23 mouse cellular contexts compared by ENCODE assay signal in the genomic region with DNA sequence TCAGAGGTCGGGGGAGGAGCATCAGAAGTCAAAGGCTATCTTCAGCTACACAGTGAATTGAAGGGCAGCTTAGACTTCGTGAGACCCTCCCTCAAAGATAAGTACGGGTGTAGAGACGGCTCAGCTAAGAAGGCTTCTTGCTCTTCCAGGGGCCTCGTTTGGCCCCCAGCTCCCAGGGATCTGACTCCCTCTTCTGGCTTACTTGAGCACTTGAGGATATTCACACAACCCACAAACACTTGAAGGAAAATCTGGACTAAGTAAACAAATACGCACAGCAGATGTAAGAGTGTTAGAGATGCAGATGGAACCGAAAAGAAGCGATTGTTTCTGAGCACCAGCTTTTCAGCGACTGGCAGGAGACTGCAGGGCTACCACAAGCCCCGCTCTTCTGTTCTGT. TPM values are rescaled to one million over a fixed set of nuclear protein-coding genes. Genes with fewer than 3 reads are reported as not detected.
A peak's percentile ranks its signal among the peaks of the same experiment; 100 is the strongest.
DNase-seq lines count a peak whose midpoint lies in the region; ATAC-seq and TF ChIP-seq lines count a peak whose summit lies in the region.
"Had no signal": no experiment of that assay in that cellular context is flagged by ENCODE, and none has a peak within 500 bp of the region (broad histone marks: within the 10 kb centered on the region; RNA-seq: fewer than 3 reads in every experiment).

No protein-coding gene starts in this region.

- H3K9ac ChIP-seq in heart, embryonic 12.5 days: 0 out of 2 replicates have a peak overlapping the region, but pooled peaks have one; percentile 37
- no peak overlapping the region for H3K9ac ChIP-seq in lung, embryonic 14.5 days
- no peak overlapping the region for H3K9ac ChIP-seq in liver, embryonic 13.5 days
- H3K9ac ChIP-seq: embryonic facial prominence, embryonic 13.5 days; forebrain, embryonic 15.5 days; hindbrain, embryonic 15.5 days; intestine, embryonic 15.5 days; lung, embryonic 15.5 days; midbrain, embryonic 12.5 days; neural tube, embryonic 13.5 days had no signal

- TF ChIP-seq CTCF in lung, embryonic 14.5 days (IDR thresholded peaks at IDR 0.05; ENCODE audit: low read depth): no peak
- TF ChIP-seq CTCF in lung, adult 2 months (IDR thresholded peaks at IDR 0.05; ENCODE audit: insufficient read depth, low read length): no peak

- no peak for TF ChIP-seq POLR2A in lung, adult 2 months (IDR thresholded peaks at IDR 0.05; ENCODE audit: borderline replicate concordance, extremely low read depth, low read depth, low read length)

- H3K9me3 ChIP-seq in heart, embryonic 12.5 days (replicated peaks): no peaks in the 10 kb centered on the region
- no peaks in the 10 kb centered on the region for H3K9me3 ChIP-seq in lung, embryonic 14.5 days (ENCODE audit: low read depth, low read length)
- H3K9me3 ChIP-seq in liver, embryonic 13.5 days (replicated peaks): 0 out of 2 replicates have a peak, but pooled peaks cover 3% of the 10 kb centered on the region
- H3K9me3 ChIP-seq: embryonic facial prominence, embryonic 13.5 days; forebrain, embryonic 15.5 days; hindbrain, embryonic 15.5 days; intestine, embryonic 15.5 days; lung, embryonic 15.5 days; midbrain, embryonic 12.5 days had no signal

- H3K4me2 ChIP-seq in heart, embryonic 12.5 days: no peak overlapping the region
- H3K4me2 ChIP-seq in lung, embryonic 14.5 days: no peak overlapping the region
- H3K4me2 ChIP-seq in liver, embryonic 13.5 days: no peak overlapping the region
- H3K4me2 ChIP-seq: embryonic facial prominence, embryonic 13.5 days; forebrain, embryonic 15.5 days; hindbrain, embryonic 15.5 days; intestine, embryonic 15.5 days; lung, embryonic 15.5 days; midbrain, embryonic 12.5 days; neural tube, embryonic 13.5 days had no signal

- H3K4me1 ChIP-seq in heart, embryonic 12.5 days (replicated peaks): peaks cover 9% of the 10 kb centered on the region; the same call in 1 of the 2 replicates
- no peaks in the 10 kb centered on the region for H3K4me1 ChIP-seq in lung, embryonic 14.5 days (ENCODE audit: insufficient read depth)
- H3K4me1 ChIP-seq in lung, adult 2 months (ENCODE audit: control insufficient read depth, insufficient read depth, low read length): no peaks in the 10 kb centered on the region; the same call in 1 of the 2 replicates
- peaks cover 36% of the 10 kb centered on the region for H3K4me1 ChIP-seq in liver, embryonic 13.5 days (replicated peaks)
- H3K4me1 ChIP-seq: embryonic facial prominence, embryonic 13.5 days; hindbrain, embryonic 15.5 days; lung, embryonic 15.5 days; midbrain, embryonic 12.5 days; neural tube, embryonic 13.5 days had no signal

- peaks cover 58% of the 10 kb centered on the region for H3K36me3 ChIP-seq in heart, embryonic 12.5 days
- H3K36me3 ChIP-seq in lung, embryonic 14.5 days (ENCODE audit: insufficient read depth): peaks cover 64% of the 10 kb centered on the region
- H3K36me3 ChIP-seq in liver, embryonic 13.5 days: peaks cover 88% of the 10 kb centered on the region

- H3K27me3 ChIP-seq in heart, embryonic 12.5 days (replicated peaks): no peaks in the 10 kb centered on the region
- H3K27me3 ChIP-seq in lung, embryonic 14.5 days (ENCODE audit: insufficient read depth, low read length): no peaks in the 10 kb centered on the region
- no peaks in the 10 kb centered on the region for H3K27me3 ChIP-seq in liver, embryonic 13.5 days
- H3K27me3 ChIP-seq: embryonic facial prominence, embryonic 13.5 days; forebrain, embryonic 15.5 days; hindbrain, embryonic 15.5 days; intestine, embryonic 15.5 days; lung, embryonic 15.5 days; midbrain, embryonic 12.5 days; neural tube, embryonic 13.5 days had no signal

- H3K4me3 ChIP-seq in heart, embryonic 12.5 days: no peak overlapping the region
- H3K4me3 ChIP-seq in lung, embryonic 14.5 days (ENCODE audit: low read depth, low read length): no peak overlapping the region
- no peak overlapping the region for H3K4me3 ChIP-seq in lung, adult 2 months (replicated peaks; ENCODE audit: extremely low read depth, low read depth, low read length)
- no peak overlapping the region for H3K4me3 ChIP-seq in liver, embryonic 13.5 days (replicated peaks)
- H3K4me3 ChIP-seq: embryonic facial prominence, embryonic 13.5 days; forebrain, embryonic 15.5 days; hindbrain, embryonic 15.5 days; intestine, embryonic 15.5 days; lung, embryonic 15.5 days; midbrain, embryonic 12.5 days; neural tube, embryonic 13.5 days had no signal

- no peak for DNase-seq in heart, adult 11 months
- DNase-seq in lung, embryonic 14.5 days: peak; percentile 3
- no peak for DNase-seq in lung, adult 2 months
- DNase-seq in liver, embryonic 13.5 days: no peak
- no peak for DNase-seq in retina, embryonic 14.5 days (ENCODE audit: low spot score)
- no peak for DNase-seq in cerebellum, adult 9-10 months
- DNase-seq: B cell, adult 2 months; cerebellum, adult 9-11 months; heart, postnatal 36 days; thymus, adult 18-20 months; thymus, postnatal 4 days had no signal

- no peak for ATAC-seq in heart, embryonic 12.5 days (ENCODE audit: insufficient number of reproducible peaks, low FRiP score)
- ATAC-seq in lung, embryonic 14.5 days (ENCODE audit: insufficient read depth): no peak
- ATAC-seq in liver, embryonic 13.5 days (ENCODE audit: low read depth): no peak
- ATAC-seq: forebrain, embryonic 15.5 days; intestine, embryonic 15.5 days had no signal

- WGBS in heart, embryonic 12.5 days: 48% methylated on average over 10 of the region's 10 CpGs
- WGBS in lung, embryonic 14.5 days: 34% methylated on average over 10 of the region's 10 CpGs
- WGBS in lung, adult 2 months: 44% methylated on average over 10 of the region's 10 CpGs
- WGBS in liver, embryonic 13.5 days (ENCODE audit: insufficient replicate concordance): 61% methylated on average over 10 of the region's 10 CpGs

- no peak overlapping the region for H3K27ac ChIP-seq in heart, embryonic 12.5 days (ENCODE audit: poor library complexity, severe bottlenecking)
- H3K27ac ChIP-seq in lung, embryonic 14.5 days (ENCODE audit: low read depth): no peak overlapping the region
- H3K27ac ChIP-seq in liver, embryonic 13.5 days: peak overlapping the region; percentile 43; the same call in 1 of the 2 replicates
- H3K27ac ChIP-seq: embryonic facial prominence, embryonic 13.5 days; forebrain, embryonic 15.5 days; hindbrain, embryonic 15.5 days; intestine, embryonic 15.5 days; lung, embryonic 15.5 days; midbrain, embryonic 12.5 days; neural tube, embryonic 13.5 days had no signal

RNA-seq across cellular contexts. Expression of gene Kctd20, which starts 8.8 kb away (rescaled TPM):
- 75.8 and 77.5 TPM in 2 replicates for polyA plus RNA-seq in heart, embryonic 12.5 days (2016; fragmentation: Nextera tagmentation; extraction: Ambion mirVana)
- 89.4 and 91.5 TPM in 2 replicates for polyA plus RNA-seq in lung, embryonic 14.5 days (2014; fragmentation: Nextera tagmentation; extraction: Ambion mirVana)
- 37.5 and 59.5 TPM in 2 replicates for polyA plus RNA-seq in lung, adult 2 months (2012; rRNA removed)
- 65.8 and 78.6 TPM in 2 replicates for polyA plus RNA-seq in liver, embryonic 13.5 days (2015; fragmentation: Nextera tagmentation; extraction: Ambion mirVana)

RNA-seq across cellular contexts. Expression of gene Pxt1, which starts 17.0 kb away (rescaled TPM):
- not detected in 2 replicates for polyA plus RNA-seq in heart, embryonic 12.5 days (2016; fragmentation: Nextera tagmentation; extraction: Ambion mirVana)
- polyA plus RNA-seq in lung, embryonic 14.5 days (2014; fragmentation: Nextera tagmentation; extraction: Ambion mirVana): 0.19 and 0.82 TPM in 2 replicates
- 0.15 and 0.19 TPM in 2 replicates for polyA plus RNA-seq in lung, adult 2 months (2012; rRNA removed)
- 0.45 and 0.46 TPM in 2 replicates for polyA plus RNA-seq in liver, embryonic 13.5 days (2015; fragmentation: Nextera tagmentation; extraction: Ambion mirVana)
- polyA plus RNA-seq: cortical plate, adult 2 months; embryonic facial prominence, embryonic 13.5 days; forebrain, embryonic 15.5 days; heart, embryonic 14.5 days; hindbrain, embryonic 15.5 days; intestine, embryonic 15.5 days; limb, embryonic 11.5 days; midbrain, embryonic 12.5 days; neural tube, embryonic 13.5 days; stomach, embryonic 14.5 days had no signal

RNA-seq across cellular contexts. Expression of gene 4930539E08Rik, which starts 45.5 kb away (rescaled TPM):
- polyA plus RNA-seq in heart, embryonic 12.5 days (2016; fragmentation: Nextera tagmentation; extraction: Ambion mirVana): 0.04 and 0.06 TPM in 2 replicates
- 0.37 TPM in 1 of 2 replicates, not detected in the other for polyA plus RNA-seq in lung, embryonic 14.5 days (2014; fragmentation: Nextera tagmentation; extraction: Ambion mirVana)
- polyA plus RNA-seq in lung, adult 2 months (2012; rRNA removed): 0.05 and 0.14 TPM in 2 replicates
- polyA plus RNA-seq in liver, embryonic 13.5 days (2015; fragmentation: Nextera tagmentation; extraction: Ambion mirVana): 0.08 and 0.15 TPM in 2 replicates

RNA-seq across cellular contexts. Expression of gene Stk38, which starts 47.2 kb away (rescaled TPM):
- polyA plus RNA-seq in heart, embryonic 12.5 days (2016; fragmentation: Nextera tagmentation; extraction: Ambion mirVana): 91.0 and 94.3 TPM in 2 replicates
- 103 and 104 TPM in 2 replicates for polyA plus RNA-seq in lung, embryonic 14.5 days (2014; fragmentation: Nextera tagmentation; extraction: Ambion mirVana)
- polyA plus RNA-seq in lung, adult 2 months (2012; rRNA removed): 105 and 111 TPM in 2 replicates
- 38.4 and 44.6 TPM in 2 replicates for polyA plus RNA-seq in liver, embryonic 13.5 days (2015; fragmentation: Nextera tagmentation; extraction: Ambion mirVana)
